Mouse (Mus musculus) kidney, adult 11 months (tissue): ENCODE results near the gene Dock10.

Experiments
- DNase-seq: peaks from one replicate; pipeline ENCODE4 v3.0.0; 2022

Gene Dock10

DNA sequence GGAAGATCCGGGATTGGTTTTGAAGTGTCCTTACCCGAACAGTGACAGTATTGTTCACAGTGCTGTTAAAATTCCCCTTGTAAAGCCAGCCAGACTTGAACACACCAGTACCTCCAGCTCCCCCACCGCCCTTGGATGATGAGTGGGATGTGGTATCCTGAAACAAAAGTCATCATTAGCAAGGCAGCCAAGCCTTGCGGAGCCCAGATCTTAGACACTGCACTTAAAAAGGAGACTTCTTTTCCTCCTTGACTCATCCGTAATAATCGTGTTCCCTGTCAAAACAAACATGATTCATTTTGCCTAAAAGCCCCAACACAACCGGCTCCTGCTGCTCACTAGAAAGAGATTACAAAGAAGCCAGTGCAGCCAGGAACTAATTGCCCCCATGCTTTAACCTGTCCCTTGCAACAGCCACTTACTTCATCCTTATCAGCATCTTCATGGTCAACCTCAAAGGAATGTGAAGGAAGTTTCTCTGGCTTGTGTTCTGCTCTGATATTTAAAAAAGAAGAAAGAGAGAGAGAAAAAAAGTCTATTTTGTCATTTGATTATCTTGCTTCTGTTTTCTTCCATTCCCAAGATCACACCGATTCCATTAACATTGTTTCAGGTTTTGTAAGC, 152.1 kb downstream of the Dock10 start:
- no peak for DNase-seq

DNA sequence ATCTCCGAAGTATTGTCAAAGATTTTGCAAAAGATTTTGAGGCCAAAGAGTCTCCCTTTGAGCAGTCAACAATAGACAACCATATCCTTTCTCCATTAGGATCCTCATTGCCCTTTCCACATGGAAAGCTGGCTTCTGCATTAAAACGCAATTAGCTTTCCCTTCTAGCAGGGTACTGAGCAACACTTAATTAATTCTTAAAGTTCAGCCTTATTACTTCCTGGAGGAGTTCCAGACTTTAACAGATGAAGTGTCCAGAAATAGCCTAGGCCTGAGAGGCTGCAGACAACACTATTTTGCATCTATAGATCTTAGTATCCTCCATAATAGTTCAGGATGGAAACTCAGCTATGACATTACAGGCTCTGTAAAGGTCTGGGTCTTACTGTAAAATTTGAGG, 154.0 kb downstream of the Dock10 start:
- no peak for DNase-seq

- DNase-seq, result no peak
Measured at GRCm38 (mm10) chr1:80603081-80603480, 155.2 kb downstream of the Dock10 start.

DNA sequence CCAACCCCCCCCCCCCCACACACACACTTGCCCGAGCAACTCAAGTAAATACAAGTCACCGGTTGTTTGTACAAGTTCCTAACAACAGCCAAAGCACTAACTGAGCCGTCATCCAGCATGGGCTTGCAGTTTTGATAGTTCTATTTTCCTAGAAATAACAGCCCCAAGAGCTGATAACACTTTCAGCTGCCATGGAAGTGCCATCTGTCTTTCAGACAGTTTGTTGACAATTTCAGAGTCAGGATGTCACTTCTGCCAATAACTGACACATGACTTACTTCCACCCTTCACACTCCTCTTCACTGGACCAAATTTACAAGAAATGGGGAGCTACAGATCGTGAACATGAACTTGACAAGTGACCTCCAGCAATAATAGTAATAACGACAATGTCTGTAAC, 175.0 kb downstream of the Dock10 start:
- no peak for DNase-seq

DNA sequence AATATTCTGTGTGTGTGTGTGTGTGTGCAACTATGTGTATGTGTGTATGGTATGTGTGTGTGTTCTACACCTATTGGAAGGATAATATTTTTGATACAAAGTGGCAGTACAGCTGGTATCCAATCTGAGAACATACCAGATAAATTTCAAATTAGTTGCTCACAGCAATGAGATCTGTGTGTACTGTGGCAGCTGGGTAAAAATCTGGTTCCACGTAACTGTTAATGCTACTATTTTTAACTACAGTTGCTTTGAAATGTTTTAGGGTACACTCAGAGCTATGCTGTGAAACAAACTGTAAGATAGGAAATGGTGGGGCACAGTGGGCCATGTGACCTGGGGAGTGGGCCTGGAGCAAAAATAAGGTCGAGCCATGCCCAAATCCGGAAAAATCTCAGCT, 176.1 kb downstream of the Dock10 start:
- no peak for DNase-seq

GRCm38 (mm10) chr1:80576898-80577297, 181.4 kb downstream of the Dock10 start:
- no peak for DNase-seq

- no peak for DNase-seq
Measured at GRCm38 (mm10) chr1:80556446-80556845, 201.9 kb downstream of the Dock10 start.

GRCm38 (mm10) chr1:80541522-80541921, 216.8 kb downstream of the Dock10 start:
- DNase-seq, result no peak

DNA sequence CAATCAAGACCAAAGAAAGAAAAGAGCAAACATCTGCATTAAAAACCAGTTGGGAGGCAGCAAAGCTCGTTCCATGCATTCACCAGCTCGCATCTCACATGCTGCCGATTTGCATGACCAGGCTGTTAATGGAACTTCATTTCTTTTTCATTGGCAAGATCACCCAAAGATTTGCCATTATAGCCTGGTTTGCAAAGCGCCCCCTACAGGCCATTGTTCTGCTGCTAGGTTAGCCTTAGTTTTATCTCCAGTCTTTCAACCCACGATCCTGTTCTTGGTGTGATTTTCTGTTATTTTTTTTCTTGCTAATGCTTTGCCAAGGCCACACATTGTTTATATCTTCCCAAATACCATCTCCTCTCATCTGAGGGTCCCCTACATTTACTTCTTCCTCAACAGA, 236.1 kb downstream of the Dock10 start:
- no peak for DNase-seq

DNA sequence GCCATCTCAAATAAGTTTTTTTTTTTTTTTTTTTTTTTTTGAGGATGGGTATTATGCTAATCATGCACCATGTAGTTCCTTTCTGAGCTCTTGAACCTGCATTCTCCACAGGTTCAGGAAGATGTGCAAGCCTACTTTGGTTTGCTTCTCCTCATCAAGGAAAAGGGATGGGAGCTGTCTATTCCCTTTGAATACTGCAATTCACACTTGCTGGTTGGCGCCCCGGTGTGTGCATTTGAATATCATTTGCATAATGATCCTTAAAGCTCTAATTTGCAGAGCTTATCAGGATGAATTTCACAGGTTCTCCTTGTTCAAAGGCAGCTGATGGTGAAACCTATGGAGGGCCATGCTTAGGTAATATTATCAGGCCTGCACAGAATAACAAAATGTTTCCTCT, 237.9 kb downstream of the Dock10 start:
- DNase-seq, result no peak

DNA sequence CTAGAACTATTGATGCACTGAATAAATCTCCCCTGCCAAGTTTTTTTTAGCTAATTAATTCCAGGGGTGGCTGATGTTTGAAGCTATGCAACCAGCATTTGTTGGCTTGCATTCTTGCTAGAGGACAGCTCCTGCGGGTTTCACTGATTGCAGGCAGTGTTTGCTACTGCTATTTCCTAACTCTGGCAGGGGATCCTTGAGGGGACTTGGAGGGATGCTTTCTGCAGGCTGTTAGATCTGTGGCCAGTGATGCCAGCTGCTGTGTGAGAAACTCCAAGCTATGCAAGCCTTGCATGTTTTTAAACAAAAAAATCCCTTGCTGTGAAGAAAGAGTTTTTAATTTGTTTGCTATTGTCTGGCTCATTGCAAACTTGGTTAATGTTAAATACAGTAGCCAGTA, 238.4 kb downstream of the Dock10 start:
- DNase-seq, result no peak

GRCm38 (mm10) chr1:80515836-80516235, 242.5 kb downstream of the Dock10 start:
- DNase-seq, result no peak

GRCm38 (mm10) chr1:80512210-80512948, 245.9 kb downstream of the Dock10 start:
- DNase-seq, result no peak

DNA sequence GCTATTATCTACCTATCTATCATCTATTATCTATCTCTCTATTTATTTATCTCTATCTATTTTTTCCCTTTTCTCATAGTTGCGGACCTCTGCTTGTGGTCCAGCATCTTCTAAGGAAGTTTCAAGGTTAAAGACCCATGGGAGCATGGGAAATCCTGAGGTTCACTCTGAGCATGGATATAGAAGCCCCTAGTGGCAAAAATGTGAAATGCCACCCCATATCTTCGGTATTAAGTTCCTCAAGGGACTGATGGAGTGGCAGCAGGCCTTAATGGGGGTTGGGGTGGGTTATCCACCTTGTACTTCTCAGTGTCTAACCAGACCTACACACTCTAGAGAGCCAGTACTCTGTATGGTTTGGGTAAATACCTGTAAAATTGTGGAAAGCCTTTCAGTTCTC, 253.6 kb downstream of the Dock10 start:
- no peak for DNase-seq

GRCm38 (mm10) chr1:80504081-80504480, 254.2 kb downstream of the Dock10 start:
- DNase-seq, result no peak

DNA sequence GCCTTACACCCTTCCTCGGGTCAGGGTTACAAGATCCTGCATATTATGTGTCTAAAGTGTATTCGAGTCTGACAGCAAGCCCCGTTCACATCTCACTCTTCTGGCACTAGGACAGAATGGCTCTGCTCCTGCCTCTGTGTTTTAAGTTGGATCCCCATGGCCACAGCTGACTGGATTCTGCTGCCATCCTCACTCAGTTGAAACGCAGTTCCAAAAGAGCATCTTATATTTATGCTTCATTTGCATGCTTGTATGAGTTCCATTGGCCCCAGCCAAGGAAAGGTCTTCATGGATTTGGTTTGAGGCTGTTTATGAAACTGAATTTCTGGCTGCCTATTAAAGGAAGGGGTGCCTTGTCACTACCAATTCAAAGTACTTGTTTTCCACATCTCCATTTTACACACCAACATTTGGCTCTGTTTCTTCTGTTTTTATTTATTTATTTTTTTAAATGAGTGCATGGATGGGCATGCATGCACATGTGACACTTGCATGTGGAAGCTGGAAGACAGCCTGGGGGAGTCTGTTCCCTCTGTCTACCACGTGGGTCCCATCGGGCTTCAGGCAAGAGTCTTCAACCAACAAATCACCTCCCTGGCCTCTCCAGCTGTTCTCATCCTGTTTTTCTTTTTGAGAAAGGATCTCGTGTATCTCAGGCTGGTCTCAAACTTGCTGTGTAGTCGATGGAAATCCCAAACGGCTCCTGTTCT, 255.7 kb downstream of the Dock10 start:
- no peak for DNase-seq

GRCm38 (mm10) chr1:80499264-80499663, 259.1 kb downstream of the Dock10 start:
- DNase-seq, result no peak

GRCm38 (mm10) chr1:80496360-80496759, 262.0 kb downstream of the Dock10 start:
- no peak for DNase-seq

DNA sequence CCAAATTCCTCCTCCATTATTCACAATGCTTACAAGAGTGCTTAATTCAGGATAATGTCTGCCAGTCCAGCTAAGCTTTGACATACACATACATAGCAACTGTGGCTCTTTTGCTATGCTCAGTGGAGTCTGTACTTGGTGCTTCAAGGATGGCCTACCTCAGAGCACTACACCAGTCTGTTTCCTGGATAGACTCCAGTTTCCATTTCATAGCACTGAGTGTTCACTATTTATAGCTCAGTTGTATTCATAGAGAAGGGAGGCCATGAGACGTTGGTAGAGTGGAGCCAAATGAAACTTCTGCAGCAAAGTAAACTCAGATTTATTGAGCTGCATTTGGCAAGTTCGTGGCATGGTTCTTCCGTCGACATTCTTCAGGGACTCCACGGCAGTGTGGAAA, 274.9 kb downstream of the Dock10 start:
- DNase-seq, result no peak

DNA sequence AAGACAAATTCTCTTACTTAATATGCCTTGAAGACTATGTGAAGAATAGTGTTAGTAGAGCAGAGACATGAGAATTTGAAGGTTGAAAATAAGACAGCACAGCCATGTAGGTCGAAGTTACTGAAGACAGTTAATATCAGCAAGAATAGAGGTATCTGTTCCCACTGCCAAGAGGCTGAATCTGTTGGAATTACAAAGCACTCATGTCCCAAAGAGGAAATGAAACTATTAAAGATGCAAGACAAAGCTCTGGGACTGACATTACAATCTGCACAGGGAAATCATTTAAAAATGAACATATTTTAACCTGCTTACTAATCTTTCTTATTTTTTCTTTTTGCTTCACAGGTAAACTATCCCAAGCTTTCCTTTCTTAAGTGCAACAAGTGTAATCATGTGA, 283.4 kb downstream of the Dock10 start:
- no peak for DNase-seq

DNA sequence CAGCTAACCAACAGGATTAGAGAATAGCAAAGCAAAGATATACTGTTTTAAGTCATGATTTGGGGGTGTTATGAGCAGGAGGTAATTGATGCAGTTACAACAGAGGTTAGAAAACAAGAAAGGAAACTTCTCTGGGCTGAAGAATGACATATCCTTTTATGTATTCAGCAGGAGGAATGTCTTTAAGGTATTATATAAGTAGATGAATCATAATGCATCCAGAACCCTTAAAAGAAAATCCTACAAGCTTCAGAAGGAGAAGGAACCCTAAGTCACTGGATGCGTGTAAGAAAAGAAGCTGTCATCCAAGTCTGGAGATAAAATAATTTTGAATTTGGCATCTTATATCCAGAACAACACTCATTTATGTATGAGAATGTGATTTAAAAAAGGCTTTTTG, 285.9 kb downstream of the Dock10 start:
- no peak for DNase-seq

- no peak for DNase-seq
Measured at GRCm38 (mm10) chr1:80461348-80461747, 297.0 kb downstream of the Dock10 start, which contains the start of gene Gm45261. TSS of gene Gm45261 (minus strand) at chr1:80461448.

GRCm38 (mm10) chr1:80459923-80460322, 298.4 kb downstream of the Dock10 start:
- DNase-seq, result no peak

- DNase-seq, result no peak
Measured at GRCm38 (mm10) chr1:80459477-80459876, 298.9 kb downstream of the Dock10 start.
